Comparison of ENCODE assay signal across 21 mouse cellular contexts in the genomic region with DNA sequence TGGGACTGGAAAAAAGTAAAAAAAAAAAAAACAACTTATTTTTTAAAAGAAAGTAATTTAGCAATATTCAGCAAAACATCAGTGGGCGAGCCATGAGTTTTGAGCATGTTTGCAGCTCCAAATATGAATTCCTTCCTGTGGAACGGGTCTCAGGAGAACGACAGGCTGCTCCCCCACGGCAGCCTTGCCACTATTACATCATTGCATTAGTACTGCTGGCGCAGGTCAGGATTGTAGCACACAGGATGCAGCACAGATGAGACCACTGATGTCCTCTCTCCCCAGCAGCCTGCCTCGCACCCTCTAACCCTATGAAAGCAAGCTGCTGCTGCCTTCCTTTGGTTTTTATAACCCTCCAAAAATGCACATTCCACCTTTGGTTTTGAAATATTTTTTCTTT.
"Had no signal": no experiment of that assay in that cellular context is flagged by ENCODE, and none has a peak within 500 bp of the region (broad histone marks: within the 10 kb centered on the region; RNA-seq: fewer than 3 reads in every experiment).

No protein-coding gene starts in this region.

- H3K4me3 ChIP-seq: heart, embryonic 13.5 days; heart, embryonic 15.5 days; hindbrain, embryonic 13.5 days; hindbrain, embryonic 15.5 days; layer of hippocampus, adult 2 months; left cerebral cortex, adult 2 months; limb, embryonic 10.5 days; limb, embryonic 12.5 days; liver, embryonic 13.5 days; liver, embryonic 15.5 days had no signal

- H3K27ac ChIP-seq: heart, embryonic 13.5 days; heart, embryonic 15.5 days; hindbrain, embryonic 13.5 days; hindbrain, embryonic 15.5 days; hindbrain, postnatal 0 days; layer of hippocampus, adult 2 months; left cerebral cortex, adult 2 months; limb, embryonic 10.5 days; limb, embryonic 12.5 days; liver, embryonic 13.5 days; liver, embryonic 15.5 days had no signal

- H3K9ac ChIP-seq: forebrain, postnatal 0 days; heart, embryonic 13.5 days; heart, embryonic 15.5 days; hindbrain, embryonic 13.5 days; hindbrain, embryonic 15.5 days; limb, embryonic 12.5 days; liver, embryonic 13.5 days; liver, embryonic 15.5 days had no signal

- H3K36me3 ChIP-seq: heart, embryonic 13.5 days; heart, embryonic 15.5 days; hindbrain, embryonic 13.5 days; hindbrain, embryonic 15.5 days; limb, embryonic 10.5 days; limb, embryonic 12.5 days; liver, embryonic 13.5 days; liver, embryonic 15.5 days had no signal

- DNase-seq: forebrain, postnatal 0 days; gastrocnemius, postnatal 14 days; gastrocnemius, postnatal 36 days; heart, postnatal 36 days; kidney, adult 18-20 months; kidney, adult 8-10 months; kidney, postnatal 10 days; kidney, postnatal 25 days; kidney, postnatal 4 days; liver; liver, embryonic 13.5 days had no signal

- H3K27me3 ChIP-seq: heart, embryonic 13.5 days; heart, embryonic 15.5 days; hindbrain, embryonic 13.5 days; hindbrain, embryonic 15.5 days; limb, embryonic 12.5 days; liver, embryonic 13.5 days; liver, embryonic 15.5 days had no signal

- H3K4me1 ChIP-seq: heart, embryonic 13.5 days; heart, embryonic 15.5 days; hindbrain, embryonic 13.5 days; hindbrain, embryonic 15.5 days; limb, embryonic 12.5 days; liver, embryonic 15.5 days had no signal
